Mouse (Mus musculus): Measurements from ENCODE around the gene Hist1h4b. TPM values are rescaled to one million over a fixed set of nuclear protein-coding genes. Genes with fewer than 3 reads are reported as not detected.

Hist1h4b gene
- total and polyA plus RNA-seq, 3 experiments = 19.0 to 3,071 TPM; not detected in 1

GRCm38 (mm10) chr13:23729192-23729525, 27.7 kb upstream of the Hist1h4b start:
- Histone ChIP-seq H3K9ac (ENCODE audit: control insufficient read depth, low read depth, low read length, poor library complexity, severe bottlenecking) (no peak overlapping the region), H3K4me1 (ENCODE audit: control insufficient read depth in 1 of 2, insufficient read depth in 2 of 2, low read length in 2 of 2) (peaks cover 3 to 9% of the 10 kb centered on the region in 2 experiments), H3K4me3 (ENCODE audit: control insufficient read depth in 1 of 2, insufficient read depth in 1 of 2, low read depth in 2 of 2, low read length in 2 of 2) (no peak overlapping the region), H3K79me2 (ENCODE audit: control insufficient read depth, insufficient read depth, low read length, poor library complexity) (no peaks in the 10 kb centered on the region), H3K27ac (ENCODE audit: control insufficient read depth, low read depth, low read length) (no peak overlapping the region), H3K9me3 (replicated peaks; ENCODE audit: insufficient read depth, low read length) (no peaks in the 10 kb centered on the region), H3K27me3 (ENCODE audit: control insufficient read depth in 1 of 2, insufficient read depth in 2 of 2, low read length in 2 of 2) (no peaks in the 10 kb centered on the region), H3K36me3 (ENCODE audit: control insufficient read depth in 1 of 2, insufficient read depth in 2 of 2, low read length in 2 of 2) (peaks cover 0 to 9% of the 10 kb centered on the region in 2 experiments; a peak in 2 of 4 replicates)
- DNase-seq (ENCODE audit: low read depth, low spot score) = no peak
- no peak for TF ChIP-seq SMC3 (IDR thresholded peaks at IDR 0.05; ENCODE audit: low read depth, low read length)
- no peak for TF ChIP-seq JUND (IDR thresholded peaks at IDR 0.05; ENCODE audit: low read depth, low read length)
- TF ChIP-seq USF1 (IDR thresholded peaks at IDR 0.05; ENCODE audit: low read depth, low read length) = no peak
- TF ChIP-seq HCFC1 (IDR thresholded peaks at IDR 0.05; ENCODE audit: low read depth, low read length) = no peak
- no peak for TF ChIP-seq CTCF (IDR thresholded peaks at IDR 0.05 in 2 of 3, conservative IDR thresholded peaks at IDR 0.05 in 1 of 3; ENCODE audit: control insufficient read depth in 1 of 3, insufficient read depth in 1 of 3, low read depth in 2 of 3, low read length in 3 of 3, poor library complexity in 1 of 3, severe bottlenecking in 1 of 3)
- no peak for TF ChIP-seq ZC3H11A (IDR thresholded peaks at IDR 0.05; ENCODE audit: low read depth, low read length)
- TF ChIP-seq NELFE (IDR thresholded peaks at IDR 0.05; ENCODE audit: low read depth, low read length) = no peak
- no peak for TF ChIP-seq BHLHE40 (IDR thresholded peaks at IDR 0.05; ENCODE audit: borderline replicate concordance, low read depth, low read length)

DNA sequence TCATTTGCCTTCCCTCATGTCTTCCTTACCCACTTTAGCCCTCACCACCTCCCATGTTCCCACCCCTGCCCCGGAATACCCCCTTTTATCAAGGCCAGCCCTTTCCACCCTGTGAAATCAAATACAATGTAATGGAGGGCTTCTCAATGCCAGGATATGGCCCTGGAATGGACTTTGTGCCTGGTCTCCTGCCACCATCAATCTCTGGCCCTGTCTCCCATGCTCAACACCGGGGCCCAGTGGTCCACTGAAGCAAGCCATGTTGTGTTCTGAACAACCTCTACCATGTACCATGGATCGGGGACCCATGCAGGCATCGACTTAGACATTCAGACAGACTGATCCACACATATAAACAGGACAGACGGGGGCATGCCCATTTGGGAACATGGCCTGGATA, 27.1 kb upstream of the Hist1h4b start:
- no peak overlapping the region for H3K27ac ChIP-seq (ENCODE audit: control insufficient read depth, low read depth, low read length)

DNA sequence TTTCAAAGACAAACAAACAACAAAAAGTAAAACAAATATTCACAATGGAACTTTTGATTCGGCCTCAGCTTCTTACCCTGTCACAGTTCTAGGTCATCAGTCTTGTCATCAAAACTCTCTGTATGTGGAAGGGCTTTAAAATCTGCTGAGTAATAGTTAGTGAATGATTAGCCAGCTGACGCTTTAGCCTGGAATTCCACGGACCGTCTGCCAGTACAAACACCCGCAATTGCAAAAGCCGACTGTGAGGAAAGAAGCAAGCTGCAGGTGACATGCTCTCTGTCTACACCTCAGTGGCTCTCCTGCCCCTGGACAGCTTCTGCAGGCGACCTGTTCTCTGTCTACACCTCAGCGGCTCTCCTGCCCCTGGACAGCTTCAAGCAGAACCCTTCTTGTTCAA, 26.3 kb upstream of the Hist1h4b start:
- Histone ChIP-seq H3K27me3 (ENCODE audit: control insufficient read depth in 1 of 2, insufficient read depth in 2 of 2, low read length in 2 of 2) (no peaks in the 10 kb centered on the region), H3K4me3 (ENCODE audit: control insufficient read depth in 1 of 2, insufficient read depth in 1 of 2, low read depth in 2 of 2, low read length in 2 of 2) (no peak overlapping the region), H3K9me3 (replicated peaks; ENCODE audit: insufficient read depth, low read length) (no peaks in the 10 kb centered on the region), H3K36me3 (ENCODE audit: control insufficient read depth in 1 of 2, insufficient read depth in 2 of 2, low read length in 2 of 2) (peaks cover 0 to 2% of the 10 kb centered on the region in 2 experiments; a peak in 2 of 4 replicates), H3K27ac (ENCODE audit: control insufficient read depth, low read depth, low read length) (no peak overlapping the region), H3K9ac (ENCODE audit: control insufficient read depth, low read depth, low read length, poor library complexity, severe bottlenecking) (no peak overlapping the region), H3K4me1 (ENCODE audit: control insufficient read depth in 1 of 2, insufficient read depth in 2 of 2, low read length in 2 of 2) (peaks cover 0 to 5% of the 10 kb centered on the region in 2 experiments; a peak in 2 of 4 replicates), H3K79me2 (ENCODE audit: control insufficient read depth, insufficient read depth, low read length, poor library complexity) (no peaks in the 10 kb centered on the region)
- TF ChIP-seq USF2 (IDR thresholded peaks at IDR 0.05; ENCODE audit: borderline replicate concordance in 1 of 2, insufficient read depth in 1 of 2, low read depth in 1 of 2, low read length in 2 of 2) (no peak), ZKSCAN1 (IDR thresholded peaks at IDR 0.05; ENCODE audit: low read depth, low read length) (no peak)
- no peak for DNase-seq (ENCODE audit: low read depth, low spot score)

More for the DNA sequence above, 27.1 kb upstream of the Hist1h4b start:
- Histone ChIP-seq H3K9me3 (replicated peaks; ENCODE audit: insufficient read depth, low read length) (no peaks in the 10 kb centered on the region), H3K27me3 (ENCODE audit: control insufficient read depth in 1 of 2, insufficient read depth in 2 of 2, low read length in 2 of 2) (no peaks in the 10 kb centered on the region), H3K4me1 (ENCODE audit: control insufficient read depth in 1 of 2, insufficient read depth in 2 of 2, low read length in 2 of 2) (peaks cover 3 to 11% of the 10 kb centered on the region in 2 experiments), H3K4me3 (ENCODE audit: control insufficient read depth in 1 of 2, insufficient read depth in 1 of 2, low read depth in 2 of 2, low read length in 2 of 2) (no peak overlapping the region), H3K36me3 (ENCODE audit: control insufficient read depth in 1 of 2, insufficient read depth in 2 of 2, low read length in 2 of 2) (peaks cover 0 to 9% of the 10 kb centered on the region in 2 experiments; a peak in 2 of 4 replicates), H3K9ac (ENCODE audit: control insufficient read depth, low read depth, low read length, poor library complexity, severe bottlenecking) (no peak overlapping the region), H3K79me2 (ENCODE audit: control insufficient read depth, insufficient read depth, low read length, poor library complexity) (no peaks in the 10 kb centered on the region)
- TF ChIP-seq KAT2A (conservative IDR thresholded peaks at IDR 0.05; ENCODE audit: low read depth, low read length) = no peak
- TF ChIP-seq ELF1 (IDR thresholded peaks at IDR 0.05; ENCODE audit: low read depth, low read length) = no peak
- no peak for TF ChIP-seq TCF12 (IDR thresholded peaks at IDR 0.05; ENCODE audit: low read depth, low read length)
- TF ChIP-seq TAL1 (IDR thresholded peaks at IDR 0.05; ENCODE audit: low read length) = no peak
- TF ChIP-seq BHLHE40 (IDR thresholded peaks at IDR 0.05; ENCODE audit: borderline replicate concordance, low read depth, low read length) = no peak
- no peak for TF ChIP-seq UBTF (IDR thresholded peaks at IDR 0.05; ENCODE audit: borderline replicate concordance, insufficient read depth, low read depth, low read length)
- no peak for TF ChIP-seq HCFC1 (IDR thresholded peaks at IDR 0.05; ENCODE audit: low read depth, low read length)
- no peak for TF ChIP-seq NRF1 (IDR thresholded peaks at IDR 0.05; ENCODE audit: insufficient read depth, low read depth, low read length, poor library complexity, severe bottlenecking)
- TF ChIP-seq CHD1 (IDR thresholded peaks at IDR 0.05; ENCODE audit: low read depth, low read length) = no peak
- TF ChIP-seq SMC3 (IDR thresholded peaks at IDR 0.05; ENCODE audit: low read depth, low read length) = no peak
- TF ChIP-seq MYB (IDR thresholded peaks at IDR 0.05; ENCODE audit: low read depth, low read length) = no peak
- no peak for TF ChIP-seq ZNF384 (IDR thresholded peaks at IDR 0.05; ENCODE audit: low read depth, low read length)
- no peak for TF ChIP-seq MXI1 (IDR thresholded peaks at IDR 0.05; ENCODE audit: low read depth, low read length)
- TF ChIP-seq POLR2AphosphoS5 (IDR thresholded peaks at IDR 0.05; ENCODE audit: borderline replicate concordance, low read depth, low read length) = no peak
- no peak for TF ChIP-seq MEF2A (IDR thresholded peaks at IDR 0.05; ENCODE audit: extremely low read depth, insufficient replicate concordance, low read depth, low read length, poor library complexity, severe bottlenecking)
- TF ChIP-seq EP300 (IDR thresholded peaks at IDR 0.05; ENCODE audit: low read depth in 1 of 2, low read length in 2 of 2) = no peak
- DNase-seq (ENCODE audit: low read depth, low spot score) = no peak

Data from MEL (cell line).